Mouse (Mus musculus) kidney, postnatal 4 days (tissue): Measurements from ENCODE around the gene Olfr381.
"Not testable (repeated sequence)": the region's sequence is repeated elsewhere in the genome, so short reads cannot be mapped to it uniquely, and the experiment has no call there.

Source experiments
- DNase-seq, 2 experiments: peaks; one replicate each; pipeline ENCODE4 v3.0.0; 2021; ENCODE audit warnings: mixed read lengths in 2 of 2

Gene Olfr381

GRCm38 (mm10) chr11:73491503-73491902 lies at the start of gene Olfr381:
Olfr381 (minus strand) TSS chr11:73491603.
- DNase-seq = no peak

GRCm38 (mm10) chr11:73528971-73529370 lies 37.6 kb upstream of the Olfr381 start:
- DNase-seq = not testable (repeated sequence)

- no peak for DNase-seq
These were observed 25.7 kb upstream of the Olfr381 start, which contains the start of gene Olfr382 for GRCm38 (mm10) chr11:73517097-73517496. Olfr382 (minus strand) TSS chr11:73517197.

GRCm38 (mm10) chr11:73457408-73457807 lies 34.0 kb downstream of the Olfr381 start, which contains the start of gene Olfr380:
Olfr380 (minus strand) TSS chr11:73457508.
- no peak for DNase-seq
